Mouse (Mus musculus): ENCODE data around the gene Strc.
"Not testable (repeated sequence)": the region's sequence is repeated elsewhere in the genome, so short reads cannot be mapped to it uniquely, and the experiment has no call there.

Strc gene

GRCm38 (mm10) chr2:121386961-121387575, at the start of gene Strc:
Gene Strc (minus strand): TSS chr2:121387168.
- not testable (repeated sequence) for DNase-seq (ENCODE audit: low read depth, low spot score)

- DNase-seq (ENCODE audit: low read depth, low spot score) = peak; percentile 64
Observed at GRCm38 (mm10) chr2:121434854-121435253, 47.9 kb upstream of the Strc start.

GRCm38 (mm10) chr2:121425890-121426289, 38.9 kb upstream of the Strc start:
- DNase-seq (ENCODE audit: low read depth, low spot score) = no peak

GRCm38 (mm10) chr2:121423166-121423565, 36.2 kb upstream of the Strc start:
- no peak for DNase-seq (ENCODE audit: low read depth, low spot score)

- DNase-seq (ENCODE audit: low read depth, low spot score) = no peak
Observed at GRCm38 (mm10) chr2:121418476-121418875, 31.5 kb upstream of the Strc start.

GRCm38 (mm10) chr2:121416356-121416755, 29.4 kb upstream of the Strc start:
- no peak for DNase-seq (ENCODE audit: low read depth, low spot score)

- DNase-seq (ENCODE audit: low read depth, low spot score) = no peak
Observed at GRCm38 (mm10) chr2:121415591-121415990, 28.6 kb upstream of the Strc start.

- no peak for DNase-seq (ENCODE audit: low read depth, low spot score)
Observed at GRCm38 (mm10) chr2:121415103-121415502, 28.1 kb upstream of the Strc start.

- peak; percentile 81 for DNase-seq (ENCODE audit: low read depth, low spot score)
Observed at GRCm38 (mm10) chr2:121414139-121414685, 27.2 kb upstream of the Strc start.

GRCm38 (mm10) chr2:121413387-121414042, 26.5 kb upstream of the Strc start, which contains the start of the genes Pdia3 and Catsper2:
Gene Pdia3 (plus strand): TSS chr2:121413775.
Gene Catsper2 (minus strand): TSS chr2:121413792.
- DNase-seq (ENCODE audit: low read depth, low spot score) = peak; percentile 99

- DNase-seq (ENCODE audit: low read depth, low spot score) = no peak
Observed at GRCm38 (mm10) chr2:121412843-121413386, 25.9 kb upstream of the Strc start.

- peak; percentile 85 for DNase-seq (ENCODE audit: low read depth, low spot score)
Observed at GRCm38 (mm10) chr2:121408160-121408559, 21.2 kb upstream of the Strc start.

- no peak for DNase-seq (ENCODE audit: low read depth, low spot score)
Observed at GRCm38 (mm10) chr2:121403296-121403695, 16.3 kb upstream of the Strc start.

- DNase-seq (ENCODE audit: low read depth, low spot score) = peak; percentile 85
Observed at GRCm38 (mm10) chr2:121396624-121397023, 9.7 kb upstream of the Strc start.

GRCm38 (mm10) chr2:121374766-121375165, 12.2 kb downstream of the Strc start:
- no peak for DNase-seq (ENCODE audit: low read depth, low spot score)

- DNase-seq (ENCODE audit: low read depth, low spot score) = peak; percentile 51
Observed at GRCm38 (mm10) chr2:121372266-121372665, 14.7 kb downstream of the Strc start.

GRCm38 (mm10) chr2:121370921-121371320, 16.0 kb downstream of the Strc start:
- DNase-seq (ENCODE audit: low read depth, low spot score) = no peak

- no peak for DNase-seq (ENCODE audit: low read depth, low spot score)
Observed at GRCm38 (mm10) chr2:121368831-121369230, 18.1 kb downstream of the Strc start.

GRCm38 (mm10) chr2:121363656-121364055, 23.3 kb downstream of the Strc start:
- DNase-seq (ENCODE audit: low read depth, low spot score) = no peak

- DNase-seq (ENCODE audit: low read depth, low spot score) = no peak
Observed at GRCm38 (mm10) chr2:121359461-121359860, 27.5 kb downstream of the Strc start.

GRCm38 (mm10) chr2:121358381-121358780, 28.6 kb downstream of the Strc start:
- peak; percentile 76 for DNase-seq (ENCODE audit: low read depth, low spot score)

- DNase-seq (ENCODE audit: low read depth, low spot score) = peak; percentile 59
Observed at GRCm38 (mm10) chr2:121357961-121358360, 29.0 kb downstream of the Strc start.

GRCm38 (mm10) chr2:121357494-121357893, 29.5 kb downstream of the Strc start, which contains the start of gene Ckmt1:
Gene Ckmt1 (plus strand): TSS chr2:121357714.
- DNase-seq (ENCODE audit: low read depth, low spot score) = peak; percentile 82
